Mouse (Mus musculus): ENCODE results near the gene Slc7a11. TPM values are rescaled to one million over a fixed set of nuclear protein-coding genes. Genes with fewer than 3 reads are reported as not detected.
A peak's percentile ranks its signal among the peaks of the same experiment; 100 is the strongest.

Gene Slc7a11
- polyA plus RNA-seq, 1 experiment from 2014 or later = 0.29 TPM

- H3K27me3 ChIP-seq = peaks cover 8% of the 10 kb centered on the region; the same call in 1 of the 2 replicates
- no peak overlapping the region for H3K4me2 ChIP-seq
- 64% methylated on average over 17 of the region's 17 CpGs for WGBS
- no peaks in the 10 kb centered on the region for H3K9me3 ChIP-seq (replicated peaks)
- H3K4me3 ChIP-seq (replicated peaks) = no peak overlapping the region
- peak; percentile 63 for ATAC-seq (replicated peaks; ENCODE audit: low FRiP score)
- H3K36me3 ChIP-seq = no peaks in the 10 kb centered on the region
- peak overlapping the region; percentile 60 for H3K27ac ChIP-seq
- H3K9ac ChIP-seq = no peak overlapping the region
- H3K4me1 ChIP-seq = peaks cover 31% of the 10 kb centered on the region
These were observed 143.1 kb downstream of the Slc7a11 start for GRCm38 (mm10) chr3:50300002-50300951.

GRCm38 (mm10) chr3:50298366-50298991 is 144.9 kb downstream of the Slc7a11 start:
- Histone ChIP-seq H3K9ac (no peak overlapping the region), H3K4me2 (no peak overlapping the region), H3K27me3 (peaks cover 8% of the 10 kb centered on the region; the same call in 1 of the 2 replicates), H3K4me3 (replicated peaks) (no peak overlapping the region), H3K9me3 (replicated peaks) (no peaks in the 10 kb centered on the region), H3K4me1 (peaks cover 31% of the 10 kb centered on the region), H3K36me3 (no peaks in the 10 kb centered on the region), H3K27ac (no peak overlapping the region)
- WGBS = 32% methylated on average over 7 of the region's 7 CpGs
- peak; percentile 81 for ATAC-seq (replicated peaks; ENCODE audit: low FRiP score)

- H3K4me1 ChIP-seq = peaks cover 31% of the 10 kb centered on the region
- H3K9ac ChIP-seq = no peak overlapping the region
- 48% methylated on average over 10 of the region's 10 CpGs for WGBS
- ATAC-seq (replicated peaks; ENCODE audit: low FRiP score) = no peak
- no peak overlapping the region for H3K4me2 ChIP-seq
- H3K4me3 ChIP-seq (replicated peaks) = no peak overlapping the region
- no peak overlapping the region for H3K27ac ChIP-seq
- no peaks in the 10 kb centered on the region for H3K9me3 ChIP-seq (replicated peaks)
- peaks cover 5% of the 10 kb centered on the region; the same call in 1 of the 2 replicates for H3K27me3 ChIP-seq
- no peaks in the 10 kb centered on the region for H3K36me3 ChIP-seq
These were observed 146.5 kb downstream of the Slc7a11 start for GRCm38 (mm10) chr3:50296956-50297355.

- Histone ChIP-seq H3K4me2 (no peak overlapping the region), H3K9me3 (replicated peaks) (no peaks in the 10 kb centered on the region), H3K36me3 (no peaks in the 10 kb centered on the region), H3K27me3 (no peaks in the 10 kb centered on the region), H3K27ac (no peak overlapping the region), H3K4me1 (peaks cover 12% of the 10 kb centered on the region), H3K4me3 (replicated peaks) (no peak overlapping the region), H3K9ac (no peak overlapping the region)
- 73% methylated on average over 2 of the region's 2 CpGs for WGBS
- ATAC-seq (replicated peaks; ENCODE audit: low FRiP score) = no peak
These were observed 168.4 kb downstream of the Slc7a11 start for GRCm38 (mm10) chr3:50275023-50275422.

- H3K36me3 ChIP-seq = no peaks in the 10 kb centered on the region
- H3K9ac ChIP-seq = no peak overlapping the region
- no peak for ATAC-seq (replicated peaks; ENCODE audit: low FRiP score)
- peaks cover 12% of the 10 kb centered on the region for H3K4me1 ChIP-seq
- no peak overlapping the region for H3K27ac ChIP-seq
- H3K4me3 ChIP-seq (replicated peaks) = no peak overlapping the region
- H3K4me2 ChIP-seq = no peak overlapping the region
- no peaks in the 10 kb centered on the region for H3K9me3 ChIP-seq (replicated peaks)
- H3K27me3 ChIP-seq = no peaks in the 10 kb centered on the region
These were observed 171.2 kb downstream of the Slc7a11 start for GRCm38 (mm10) chr3:50272222-50272621.

- Histone ChIP-seq H3K9ac (no peak overlapping the region), H3K27me3 (no peaks in the 10 kb centered on the region), H3K4me1 (no peaks in the 10 kb centered on the region), H3K27ac (no peak overlapping the region), H3K36me3 (no peaks in the 10 kb centered on the region), H3K4me2 (no peak overlapping the region), H3K4me3 (replicated peaks) (no peak overlapping the region), H3K9me3 (replicated peaks) (no peaks in the 10 kb centered on the region)
- 87% methylated on average over 4 of the region's 4 CpGs for WGBS
- ATAC-seq (replicated peaks; ENCODE audit: low FRiP score) = no peak
These were observed 173.7 kb downstream of the Slc7a11 start for GRCm38 (mm10) chr3:50269680-50270079.

GRCm38 (mm10) chr3:50262547-50263087 is 180.8 kb downstream of the Slc7a11 start:
- Histone ChIP-seq H3K9me3 (replicated peaks) (no peaks in the 10 kb centered on the region), H3K4me1 (no peaks in the 10 kb centered on the region), H3K4me3 (replicated peaks) (no peak overlapping the region), H3K4me2 (no peak overlapping the region), H3K27ac (no peak overlapping the region), H3K27me3 (no peaks in the 10 kb centered on the region), H3K36me3 (no peaks in the 10 kb centered on the region), H3K9ac (no peak overlapping the region)
- 60% methylated on average over 2 of the region's 2 CpGs for WGBS
- no peak for ATAC-seq (replicated peaks; ENCODE audit: low FRiP score)

- Histone ChIP-seq H3K9me3 (replicated peaks) (no peaks in the 10 kb centered on the region), H3K4me3 (replicated peaks) (no peak overlapping the region), H3K27me3 (no peaks in the 10 kb centered on the region), H3K36me3 (no peaks in the 10 kb centered on the region), H3K4me1 (no peaks in the 10 kb centered on the region), H3K4me2 (no peak overlapping the region), H3K9ac (no peak overlapping the region), H3K27ac (no peak overlapping the region)
- 73% methylated on average over 2 of the region's 2 CpGs for WGBS
- no peak for ATAC-seq (replicated peaks; ENCODE audit: low FRiP score)
These were observed 181.3 kb downstream of the Slc7a11 start for GRCm38 (mm10) chr3:50262066-50262465.

- no peak overlapping the region for H3K4me3 ChIP-seq (replicated peaks)
- H3K9ac ChIP-seq = no peak overlapping the region
- H3K27ac ChIP-seq = no peak overlapping the region
- 76% methylated on average over 1 of the region's 1 CpGs for WGBS
- no peaks in the 10 kb centered on the region for H3K27me3 ChIP-seq
- ATAC-seq (replicated peaks; ENCODE audit: low FRiP score) = no peak
- no peaks in the 10 kb centered on the region for H3K9me3 ChIP-seq (replicated peaks)
- no peaks in the 10 kb centered on the region for H3K4me1 ChIP-seq
- H3K36me3 ChIP-seq = no peaks in the 10 kb centered on the region
- H3K4me2 ChIP-seq = no peak overlapping the region
These were observed 182.7 kb downstream of the Slc7a11 start for GRCm38 (mm10) chr3:50260667-50261066.

- H3K27ac ChIP-seq = no peak overlapping the region
- no peak overlapping the region for H3K4me3 ChIP-seq (replicated peaks)
- no peak for ATAC-seq (replicated peaks; ENCODE audit: low FRiP score)
- no peaks in the 10 kb centered on the region for H3K36me3 ChIP-seq
- no peak overlapping the region for H3K4me2 ChIP-seq
- H3K27me3 ChIP-seq = no peaks in the 10 kb centered on the region
- H3K9me3 ChIP-seq (replicated peaks) = no peaks in the 10 kb centered on the region
- no peaks in the 10 kb centered on the region for H3K4me1 ChIP-seq
- WGBS = 97% methylated on average over 4 of the region's 4 CpGs
- H3K9ac ChIP-seq = no peak overlapping the region
These were observed 184.6 kb downstream of the Slc7a11 start for GRCm38 (mm10) chr3:50258852-50259251.

GRCm38 (mm10) chr3:50249598-50250300 is 193.7 kb downstream of the Slc7a11 start:
- Histone ChIP-seq H3K9ac (no peak overlapping the region), H3K36me3 (no peaks in the 10 kb centered on the region), H3K4me1 (no peaks in the 10 kb centered on the region), H3K27me3 (no peaks in the 10 kb centered on the region), H3K4me2 (no peak overlapping the region), H3K27ac (no peak overlapping the region), H3K4me3 (replicated peaks) (no peak overlapping the region), H3K9me3 (replicated peaks) (no peaks in the 10 kb centered on the region)
- WGBS = 67% methylated on average over 6 of the region's 6 CpGs
- no peak for ATAC-seq (replicated peaks; ENCODE audit: low FRiP score)

GRCm38 (mm10) chr3:50235990-50236389 is 207.4 kb downstream of the Slc7a11 start:
- no peak overlapping the region for H3K4me2 ChIP-seq
- 0 out of 2 replicates have a peak, but pooled peaks cover 5% of the 10 kb centered on the region for H3K4me1 ChIP-seq
- no peak overlapping the region for H3K9ac ChIP-seq
- no peaks in the 10 kb centered on the region for H3K27me3 ChIP-seq
- 43% methylated on average over 3 of the region's 3 CpGs for WGBS
- ATAC-seq (replicated peaks; ENCODE audit: low FRiP score) = peak; percentile 92
- no peak overlapping the region for H3K4me3 ChIP-seq (replicated peaks)
- H3K27ac ChIP-seq = no peak overlapping the region
- no peaks in the 10 kb centered on the region for H3K9me3 ChIP-seq (replicated peaks)
- H3K36me3 ChIP-seq = no peaks in the 10 kb centered on the region

All from kidney, embryonic 15.5 days (tissue).